Mouse (Mus musculus) inflammation-experienced regulatory T-cells, adult 6 months (primary cell): ENCODE data around the gene Apba2. TPM values are rescaled to one million over a fixed set of nuclear protein-coding genes. Genes with fewer than 3 reads are reported as not detected.

ENCODE experiments used
- polyA plus RNA-seq, 3 experiments: library from polyadenylated mRNA; unstranded; fragments of 100-300 nt; shearing (Covaris generic); gene quantifications; one replicate each; pipeline ENCODE4 v1.2.1; 2017

Gene Apba2
- polyA plus RNA-seq, 3 experiments from 2014 or later = not detected

Other genes starting within 250 kb of the Apba2 start
- 1 to 10 TPM; 4.5 to 5.8 (median 5.6) TPM for gene Mtmr10, start 214.1 kb upstream of the Apba2 start, polyA plus RNA-seq
- 1 to 10 TPM; 2.9 to 5.4 (median 4.3) TPM for gene Fan1, start 127.6 kb upstream of the Apba2 start, polyA plus RNA-seq
- 10 to 100 TPM; 47.1 to 57.7 (median 56.0) TPM for gene Mphosph10, start 109.4 kb upstream of the Apba2 start, polyA plus RNA-seq
- 10 to 100 TPM; 18.8 to 22.3 (median 21.0) TPM for gene Mcee, start 109.1 kb upstream of the Apba2 start, polyA plus RNA-seq